Mouse (Mus musculus): Measurements from ENCODE around the gene Rerg. TPM values are rescaled to one million over a fixed set of nuclear protein-coding genes. Genes with fewer than 3 reads are reported as not detected.
A peak's percentile ranks its signal among the peaks of the same experiment; 100 is the strongest.

Rerg gene
- 1.2 and 2.5 TPM in 2 replicates for polyA plus RNA-seq (2016; fragmentation: Nextera tagmentation; extraction: Ambion mirVana)

DNA sequence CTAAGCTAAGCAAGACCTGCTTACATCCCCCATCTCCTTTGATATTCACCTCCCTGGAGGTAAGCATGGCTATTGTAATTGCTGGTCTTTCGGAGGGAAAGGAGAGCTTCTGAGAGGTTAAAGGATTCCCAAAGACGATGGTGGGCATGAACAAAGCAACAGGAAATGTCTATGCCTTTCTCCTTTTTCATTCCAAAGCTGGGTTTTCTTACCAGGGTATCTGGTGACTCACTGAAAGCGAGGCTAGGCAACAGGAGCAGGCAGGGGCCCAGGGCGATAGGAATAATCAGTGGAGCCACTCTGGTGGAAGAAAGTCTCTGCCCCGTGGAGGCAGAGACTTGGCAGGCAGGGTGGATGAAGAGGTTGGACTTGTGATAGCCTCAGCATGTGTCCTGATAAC lies at the start of gene Rerg:
Gene Rerg (minus strand): TSS at position 272 of the 400 bp plus-strand sequence.
- peak within 1 kb of the TSS; percentile 51 for H3K4me3 ChIP-seq
- H3K36me3 ChIP-seq: no peaks in the 10 kb centered on the region
- peak within 1 kb of the TSS; percentile 59 for H3K9ac ChIP-seq (replicated peaks)
- H3K27ac ChIP-seq (replicated peaks): no peak within 1 kb of the TSS
- H3K4me2 ChIP-seq (replicated peaks): peak within 1 kb of the TSS; percentile 97
- peaks cover 5% of the 10 kb centered on the region for H3K4me1 ChIP-seq
- ATAC-seq (ENCODE audit: low FRiP score, low read depth): no peak
- H3K9me3 ChIP-seq: no peaks in the 10 kb centered on the region
- 9% methylated on average over 5 of the region's 5 CpGs for WGBS
- H3K27me3 ChIP-seq: peaks cover 29% of the 10 kb centered on the region

DNA sequence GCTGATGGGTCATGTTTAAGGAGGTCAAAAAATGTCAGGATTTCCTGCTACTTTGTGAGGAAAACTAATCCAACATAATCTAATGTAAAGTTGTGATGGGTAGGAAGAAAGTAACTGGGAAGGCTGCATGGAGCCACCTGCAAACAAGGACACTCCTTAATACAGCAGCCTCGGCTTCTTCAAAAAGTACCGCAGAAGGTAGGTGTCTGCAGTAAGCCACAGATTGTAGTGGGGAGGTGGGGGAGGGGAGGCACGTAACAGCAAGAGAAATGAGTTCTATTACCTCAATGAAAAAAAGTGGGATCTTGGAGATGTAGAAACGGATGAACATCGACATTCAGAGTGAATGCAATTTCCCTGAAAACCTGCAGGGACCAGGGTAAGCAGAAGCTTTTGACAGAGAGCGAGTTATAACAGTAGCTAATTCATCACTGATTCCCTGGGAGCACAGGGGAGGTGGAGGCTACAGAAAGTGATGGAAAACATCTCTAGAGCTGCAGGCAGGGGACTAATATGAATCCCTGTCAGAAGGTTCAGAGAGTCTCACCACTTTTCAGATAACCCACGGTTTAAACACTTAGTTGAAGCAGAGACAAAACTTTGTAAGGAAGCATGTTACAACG lies 47.7 kb upstream of the Rerg start:
- Histone ChIP-seq H3K9me3 (no peaks in the 10 kb centered on the region), H3K9ac (replicated peaks) (no peak overlapping the region), H3K4me3 (no peak overlapping the region), H3K36me3 (no peaks in the 10 kb centered on the region), H3K4me1 (no peaks in the 10 kb centered on the region), H3K27ac (replicated peaks) (no peak overlapping the region), H3K4me2 (replicated peaks) (no peak overlapping the region), H3K27me3 (no peaks in the 10 kb centered on the region)
- no peak for ATAC-seq (ENCODE audit: low FRiP score, low read depth)
- 87% methylated on average over 8 of the region's 8 CpGs for WGBS

DNA sequence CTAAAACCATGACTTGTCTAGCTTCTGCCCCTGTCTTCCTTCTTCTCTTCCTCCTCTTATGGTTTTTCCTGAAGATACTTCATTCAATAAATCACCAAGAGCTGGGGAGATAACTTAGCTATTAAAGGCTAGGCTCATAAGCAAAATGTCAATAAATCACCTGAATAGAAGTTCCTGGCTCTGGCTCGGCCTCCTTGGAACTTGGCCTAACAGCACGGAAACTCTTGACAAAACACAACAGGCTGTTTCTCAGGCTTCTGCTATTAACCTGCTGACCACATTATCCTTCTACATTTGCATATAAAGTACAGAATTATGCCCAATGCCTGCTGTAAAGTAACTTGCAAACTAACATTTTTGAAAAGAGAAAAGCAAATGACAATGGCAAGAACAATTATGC lies 41.1 kb upstream of the Rerg start:
- no peak overlapping the region for H3K4me2 ChIP-seq (replicated peaks)
- no peak overlapping the region for H3K9ac ChIP-seq (replicated peaks)
- no peaks in the 10 kb centered on the region for H3K27me3 ChIP-seq
- H3K27ac ChIP-seq (replicated peaks): no peak overlapping the region
- no peak for ATAC-seq (ENCODE audit: low FRiP score, low read depth)
- no peaks in the 10 kb centered on the region for H3K36me3 ChIP-seq
- no peaks in the 10 kb centered on the region for H3K4me1 ChIP-seq
- H3K9me3 ChIP-seq: no peaks in the 10 kb centered on the region
- H3K4me3 ChIP-seq: no peak overlapping the region
- WGBS: 89% methylated on average over 2 of the region's 2 CpGs

DNA sequence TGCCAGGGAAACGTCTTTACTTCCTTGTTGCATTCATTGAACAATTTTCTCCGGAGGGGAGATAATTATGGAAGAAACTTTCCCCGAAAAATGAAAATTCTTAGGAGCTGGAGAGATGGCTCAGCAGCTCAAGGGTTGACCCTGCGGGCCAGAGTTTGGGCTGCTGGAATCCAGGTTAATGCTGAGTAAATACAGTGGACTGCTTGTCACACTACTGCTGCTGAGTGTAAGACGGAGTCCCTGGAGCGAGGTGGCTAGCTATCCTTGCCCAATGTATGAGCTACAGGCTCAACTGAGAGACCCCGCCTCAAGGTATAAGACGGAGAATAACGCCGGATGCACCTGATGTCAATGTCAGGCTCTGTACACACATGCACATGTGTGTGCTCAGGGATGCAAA lies 40.7 kb upstream of the Rerg start:
- H3K4me1 ChIP-seq: no peaks in the 10 kb centered on the region
- WGBS: 92% methylated on average over 10 of the region's 10 CpGs
- no peaks in the 10 kb centered on the region for H3K27me3 ChIP-seq
- no peak for ATAC-seq (ENCODE audit: low FRiP score, low read depth)
- no peak overlapping the region for H3K9ac ChIP-seq (replicated peaks)
- H3K27ac ChIP-seq (replicated peaks): no peak overlapping the region
- no peaks in the 10 kb centered on the region for H3K9me3 ChIP-seq
- H3K4me3 ChIP-seq: no peak overlapping the region
- H3K4me2 ChIP-seq (replicated peaks): no peak overlapping the region
- H3K36me3 ChIP-seq: no peaks in the 10 kb centered on the region

DNA sequence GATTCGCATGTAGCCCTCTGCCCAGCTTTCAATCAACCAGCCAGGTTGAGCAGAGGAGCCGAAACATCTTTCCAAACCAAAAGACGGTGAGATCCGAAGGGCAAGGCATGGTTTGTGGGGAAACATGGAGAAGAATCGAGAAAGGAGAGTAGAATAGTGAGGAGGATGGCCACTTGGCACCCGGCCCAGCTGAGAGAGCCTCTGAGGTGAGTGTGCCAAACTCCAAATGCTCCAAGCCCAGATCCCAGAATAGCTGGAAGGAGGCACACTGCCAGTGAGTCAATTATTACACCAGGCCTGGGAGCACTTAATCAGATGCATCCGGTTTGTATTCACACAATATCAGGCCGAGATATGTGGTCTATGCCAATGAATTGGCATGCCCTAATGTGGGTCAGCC lies 39.7 kb upstream of the Rerg start:
- 92% methylated on average over 8 of the region's 8 CpGs for WGBS

DNA sequence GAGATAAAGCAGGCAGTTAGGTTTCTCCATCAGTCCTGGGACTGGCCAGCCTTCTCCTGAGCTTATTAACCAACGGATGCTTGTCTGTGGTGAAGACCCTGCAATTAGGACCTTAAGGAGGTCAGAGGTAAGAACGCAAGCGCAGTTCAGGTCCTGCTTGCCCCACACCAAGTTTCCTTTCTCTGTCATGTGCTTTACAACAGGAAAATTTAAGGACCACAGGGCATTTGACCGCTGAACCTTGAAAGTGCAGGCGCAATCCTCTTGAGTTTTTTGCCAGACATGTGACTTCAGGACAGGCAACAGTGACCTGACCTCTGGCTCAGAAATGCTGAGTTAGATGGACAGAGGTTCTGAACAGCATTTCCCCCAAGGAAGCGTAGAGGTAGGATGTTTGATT lies 36.8 kb upstream of the Rerg start:
- Histone ChIP-seq H3K36me3 (no peaks in the 10 kb centered on the region), H3K4me1 (no peaks in the 10 kb centered on the region), H3K27me3 (no peaks in the 10 kb centered on the region), H3K9me3 (no peaks in the 10 kb centered on the region), H3K4me3 (no peak overlapping the region), H3K27ac (replicated peaks) (no peak overlapping the region), H3K4me2 (replicated peaks) (no peak overlapping the region), H3K9ac (replicated peaks) (no peak overlapping the region)
- ATAC-seq (ENCODE audit: low FRiP score, low read depth): no peak
- WGBS: 98% methylated on average over 6 of the region's 6 CpGs

More for the DNA sequence above, 39.7 kb upstream of the Rerg start:
- Histone ChIP-seq H3K4me3 (no peak overlapping the region), H3K9ac (replicated peaks) (no peak overlapping the region), H3K4me1 (no peaks in the 10 kb centered on the region), H3K27ac (replicated peaks) (no peak overlapping the region), H3K36me3 (no peaks in the 10 kb centered on the region), H3K9me3 (no peaks in the 10 kb centered on the region), H3K4me2 (replicated peaks) (no peak overlapping the region), H3K27me3 (no peaks in the 10 kb centered on the region)
- ATAC-seq (ENCODE audit: low FRiP score, low read depth): no peak

DNA sequence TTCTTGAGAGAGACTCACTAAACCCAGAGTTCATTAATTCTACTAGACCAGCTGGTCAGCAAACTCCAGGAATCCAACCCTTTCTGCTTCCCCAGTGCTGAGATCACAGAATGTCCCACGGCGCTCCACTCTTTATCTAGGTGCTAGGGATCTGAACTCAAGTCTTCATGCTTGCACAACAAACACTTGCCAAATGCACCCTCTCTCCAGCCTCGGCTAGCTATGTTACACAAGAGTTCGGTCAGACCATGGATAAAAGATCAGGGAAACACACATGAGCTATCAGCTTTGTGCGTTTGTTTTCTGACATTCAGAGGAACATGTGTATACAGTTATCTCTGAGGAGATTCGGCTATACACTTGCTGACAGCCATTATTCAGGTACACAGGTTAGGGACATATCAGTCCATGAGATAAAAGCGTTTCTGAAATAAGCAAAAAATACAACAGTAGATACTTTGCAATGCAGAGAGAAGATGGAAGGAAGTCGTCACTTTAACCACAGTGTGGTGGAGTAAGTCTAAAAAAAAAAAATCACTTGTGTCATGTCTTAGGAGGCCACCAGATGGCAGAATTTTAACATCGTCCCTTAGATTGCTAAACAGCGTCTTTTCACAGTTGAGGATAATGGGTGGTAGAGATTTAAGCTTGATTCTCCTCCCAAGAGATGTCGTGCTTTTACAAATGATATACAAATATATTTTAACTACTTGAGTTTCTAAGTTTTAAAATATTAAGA lies 35.5 kb upstream of the Rerg start:
- H3K27ac ChIP-seq (replicated peaks): no peak overlapping the region
- H3K9ac ChIP-seq (replicated peaks): no peak overlapping the region
- ATAC-seq (ENCODE audit: low FRiP score, low read depth): 0 out of 2 replicates have a peak, but pooled peaks have one; percentile 27
- H3K36me3 ChIP-seq: no peaks in the 10 kb centered on the region
- H3K4me2 ChIP-seq (replicated peaks): no peak overlapping the region
- no peaks in the 10 kb centered on the region for H3K4me1 ChIP-seq
- H3K9me3 ChIP-seq: no peaks in the 10 kb centered on the region
- WGBS: 62% methylated on average over 11 of the region's 11 CpGs
- no peak overlapping the region for H3K4me3 ChIP-seq
- no peaks in the 10 kb centered on the region for H3K27me3 ChIP-seq

DNA sequence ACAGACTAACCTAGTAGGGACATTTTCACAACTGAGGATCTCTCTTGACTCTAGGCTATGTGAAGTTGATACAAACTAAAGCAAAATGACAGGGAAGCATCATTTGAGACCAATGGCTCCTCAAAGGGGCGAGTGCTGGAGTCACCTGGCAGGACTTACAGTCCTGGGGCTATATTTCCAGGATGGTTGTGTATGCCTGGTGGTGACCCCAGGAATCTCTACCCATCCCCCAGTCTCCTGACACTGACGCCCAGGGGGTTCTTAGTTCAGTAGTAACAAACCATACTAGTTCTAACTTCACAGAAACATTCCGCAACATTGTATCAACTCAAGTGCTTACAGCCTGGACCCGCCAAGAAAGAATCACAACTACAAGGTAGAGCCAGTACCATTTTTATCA lies 32.4 kb upstream of the Rerg start:
- no peak overlapping the region for H3K4me2 ChIP-seq (replicated peaks)
- WGBS: 88% methylated on average over 4 of the region's 4 CpGs

DNA sequence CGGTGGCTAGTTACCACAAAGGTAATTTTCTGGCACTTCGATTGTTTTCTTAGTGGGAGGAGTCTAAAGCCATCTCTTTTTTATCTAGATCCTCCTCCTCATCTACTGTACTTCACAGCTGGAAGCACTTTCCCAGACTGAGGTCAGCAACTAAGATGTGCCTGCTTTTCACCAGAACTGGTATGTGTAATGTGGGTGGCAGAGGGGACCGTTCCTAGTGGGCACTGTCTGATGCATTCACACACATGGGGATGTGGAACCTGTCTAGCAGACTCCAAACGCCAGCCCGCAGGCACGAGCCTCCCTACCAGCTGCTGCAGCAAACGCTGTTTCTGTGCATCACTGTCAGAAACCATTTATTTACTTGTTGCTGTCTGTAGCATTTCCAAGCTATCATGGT lies 31.3 kb upstream of the Rerg start:
- ATAC-seq (ENCODE audit: low FRiP score, low read depth): no peak
- Histone ChIP-seq H3K4me2 (replicated peaks) (no peak overlapping the region), H3K4me1 (no peaks in the 10 kb centered on the region), H3K27me3 (no peaks in the 10 kb centered on the region), H3K36me3 (no peaks in the 10 kb centered on the region), H3K27ac (replicated peaks) (no peak overlapping the region), H3K4me3 (no peak overlapping the region), H3K9me3 (no peaks in the 10 kb centered on the region), H3K9ac (replicated peaks) (no peak overlapping the region)
- WGBS: 74% methylated on average over 7 of the region's 7 CpGs

More for the DNA sequence above, 32.4 kb upstream of the Rerg start:
- Histone ChIP-seq H3K4me3 (no peak overlapping the region), H3K4me1 (no peaks in the 10 kb centered on the region), H3K36me3 (no peaks in the 10 kb centered on the region), H3K9me3 (no peaks in the 10 kb centered on the region), H3K27me3 (no peaks in the 10 kb centered on the region), H3K27ac (replicated peaks) (no peak overlapping the region), H3K9ac (replicated peaks) (no peak overlapping the region)
- ATAC-seq (ENCODE audit: low FRiP score, low read depth): no peak

DNA sequence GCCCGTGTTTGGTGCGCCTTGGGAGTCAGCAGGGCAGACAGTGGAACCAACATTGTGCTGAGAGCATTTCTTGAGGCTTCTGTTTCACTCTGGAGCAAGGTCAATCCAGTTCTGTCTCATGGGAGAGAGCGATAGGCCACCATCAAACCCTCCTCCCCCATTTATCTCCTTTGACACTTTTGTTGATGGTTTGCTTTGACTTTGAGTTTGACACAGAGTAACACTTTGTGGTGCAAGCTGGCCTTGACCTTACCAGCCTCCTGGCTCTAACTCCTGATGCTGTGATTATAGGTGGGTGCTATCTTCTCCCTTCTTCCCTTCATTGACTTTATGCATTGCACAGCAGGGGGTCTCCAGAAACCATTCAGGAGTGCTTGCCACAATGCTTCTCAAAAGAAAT lies 30.9 kb upstream of the Rerg start:
- 78% methylated on average over 3 of the region's 3 CpGs for WGBS

DNA sequence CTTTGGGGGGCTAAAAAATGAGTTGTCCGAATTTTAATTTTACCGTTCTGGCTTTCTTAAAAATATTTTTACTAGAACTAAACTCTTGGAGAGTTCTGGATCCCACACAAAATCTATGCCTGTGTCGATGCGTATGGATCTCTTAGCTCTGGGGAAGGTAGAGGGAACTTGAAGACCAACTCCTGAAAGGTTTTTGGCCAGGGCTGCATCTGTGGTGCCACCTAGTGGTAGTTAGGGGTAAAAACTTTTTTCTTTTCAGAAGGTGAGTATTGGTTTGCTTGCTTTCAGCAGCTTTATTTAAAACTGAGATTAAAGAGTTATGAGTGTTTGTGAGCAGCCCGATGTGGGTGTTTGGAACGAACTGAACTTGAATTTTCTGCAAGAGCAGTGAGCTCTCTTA lies 21.8 kb upstream of the Rerg start:
- Histone ChIP-seq H3K27ac (replicated peaks) (no peak overlapping the region), H3K4me1 (no peaks in the 10 kb centered on the region), H3K36me3 (no peaks in the 10 kb centered on the region), H3K9me3 (no peaks in the 10 kb centered on the region), H3K9ac (replicated peaks) (no peak overlapping the region), H3K4me3 (no peak overlapping the region), H3K27me3 (no peaks in the 10 kb centered on the region), H3K4me2 (replicated peaks) (no peak overlapping the region)
- WGBS: 28% methylated on average over 6 of the region's 6 CpGs
- no peak for ATAC-seq (ENCODE audit: low FRiP score, low read depth)

More for the DNA sequence above, 30.9 kb upstream of the Rerg start:
- H3K36me3 ChIP-seq: no peaks in the 10 kb centered on the region
- no peak overlapping the region for H3K4me2 ChIP-seq (replicated peaks)
- H3K27ac ChIP-seq (replicated peaks): no peak overlapping the region
- H3K4me3 ChIP-seq: no peak overlapping the region
- H3K9me3 ChIP-seq: no peaks in the 10 kb centered on the region
- H3K27me3 ChIP-seq: no peaks in the 10 kb centered on the region
- ATAC-seq (ENCODE audit: low FRiP score, low read depth): no peak
- no peak overlapping the region for H3K9ac ChIP-seq (replicated peaks)
- no peaks in the 10 kb centered on the region for H3K4me1 ChIP-seq

DNA sequence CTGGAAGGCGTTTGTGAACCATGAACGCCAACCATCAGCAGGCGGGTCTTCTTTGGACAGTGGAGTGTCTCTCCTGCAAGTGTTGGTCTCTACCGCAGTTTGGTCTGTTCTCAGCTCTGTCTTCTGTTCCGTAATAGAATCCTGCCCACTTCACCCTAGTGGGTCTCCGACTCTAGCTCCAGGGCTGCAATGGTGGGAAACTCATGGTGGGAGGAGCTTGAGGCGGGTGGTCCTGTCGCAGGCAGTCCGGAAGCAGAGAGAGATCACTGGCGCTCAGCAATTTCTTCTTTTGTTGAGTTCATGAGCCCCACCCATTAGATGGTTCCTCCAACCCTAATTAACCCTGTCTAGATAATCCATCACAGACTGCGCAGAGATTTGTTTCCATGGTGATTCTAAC lies 20.7 kb upstream of the Rerg start:
- ATAC-seq (ENCODE audit: low FRiP score, low read depth): peak; percentile 12; the same call in 1 of the 2 replicates
- H3K9me3 ChIP-seq: no peaks in the 10 kb centered on the region
- H3K4me3 ChIP-seq: no peak overlapping the region
- no peak overlapping the region for H3K9ac ChIP-seq (replicated peaks)
- no peak overlapping the region for H3K27ac ChIP-seq (replicated peaks)
- WGBS: 92% methylated on average over 11 of the region's 11 CpGs
- H3K36me3 ChIP-seq: no peaks in the 10 kb centered on the region
- no peak overlapping the region for H3K4me2 ChIP-seq (replicated peaks)
- H3K4me1 ChIP-seq: no peaks in the 10 kb centered on the region
- no peaks in the 10 kb centered on the region for H3K27me3 ChIP-seq
